Mouse (Mus musculus): ENCODE results near the gene Igf1r. TPM values are rescaled to one million over a fixed set of nuclear protein-coding genes. Genes with fewer than 3 reads are reported as not detected.

Igf1r gene
- polyA plus RNA-seq, 1 experiment: 9.8 TPM

DNA sequence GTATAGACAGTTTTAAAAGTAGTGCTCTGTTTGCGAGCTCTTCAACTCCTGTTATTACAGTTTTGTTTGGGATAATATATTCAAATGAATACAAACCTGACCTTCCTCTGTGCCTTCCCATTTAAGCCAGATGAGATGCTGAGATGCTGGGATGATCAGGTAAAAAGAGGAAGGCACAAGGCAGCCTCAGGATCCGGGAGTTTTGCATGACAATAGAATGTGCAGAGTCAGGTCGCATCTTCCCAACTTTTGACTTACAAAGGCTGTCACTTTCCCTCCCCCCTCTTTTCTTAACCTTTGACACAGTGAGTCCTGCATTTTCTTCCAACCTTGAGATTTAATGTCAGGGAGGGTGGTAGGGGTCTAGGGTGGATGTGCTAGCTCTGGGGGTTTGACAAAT is 61.9 kb downstream of the Igf1r start:
- H3K27me3 ChIP-seq (ENCODE audit: control insufficient read depth, insufficient read depth, insufficient read length): no peaks in the 10 kb centered on the region
- no peak overlapping the region for H3ac ChIP-seq (ENCODE audit: control insufficient read depth, insufficient read length, low read depth)
- TF ChIP-seq MAX (IDR thresholded peaks at IDR 0.05): no peak
- no peak for TF ChIP-seq CTCF (IDR thresholded peaks at IDR 0.05; ENCODE audit: control insufficient read depth, insufficient read depth, insufficient read length)
- TF ChIP-seq USF1 (IDR thresholded peaks at IDR 0.05; ENCODE audit: low read depth): no peak
- TF ChIP-seq FOSL1 (IDR thresholded peaks at IDR 0.05; ENCODE audit: insufficient read depth, low read length, poor library complexity, severe bottlenecking): no peak
- no peak for TF ChIP-seq MYOD1 (IDR thresholded peaks at IDR 0.05; ENCODE audit: control insufficient read depth, insufficient read length, low read depth)
- TF ChIP-seq MYOG (IDR thresholded peaks at IDR 0.05; ENCODE audit: control insufficient read depth, extremely low read depth, insufficient read length): no peak
- no peak for TF ChIP-seq CEBPB (IDR thresholded peaks at IDR 0.05; ENCODE audit: low read depth)
- no peaks in the 10 kb centered on the region for H3K36me3 ChIP-seq (ENCODE audit: control insufficient read depth, insufficient read depth)
- H3K79me2 ChIP-seq (ENCODE audit: control insufficient read depth, insufficient read depth): peaks cover 62% of the 10 kb centered on the region
- no peak overlapping the region for H3K4me3 ChIP-seq (ENCODE audit: insufficient read depth, poor library complexity, severe bottlenecking)
- peaks cover 24% of the 10 kb centered on the region for H3K79me3 ChIP-seq (ENCODE audit: low read depth)

DNA sequence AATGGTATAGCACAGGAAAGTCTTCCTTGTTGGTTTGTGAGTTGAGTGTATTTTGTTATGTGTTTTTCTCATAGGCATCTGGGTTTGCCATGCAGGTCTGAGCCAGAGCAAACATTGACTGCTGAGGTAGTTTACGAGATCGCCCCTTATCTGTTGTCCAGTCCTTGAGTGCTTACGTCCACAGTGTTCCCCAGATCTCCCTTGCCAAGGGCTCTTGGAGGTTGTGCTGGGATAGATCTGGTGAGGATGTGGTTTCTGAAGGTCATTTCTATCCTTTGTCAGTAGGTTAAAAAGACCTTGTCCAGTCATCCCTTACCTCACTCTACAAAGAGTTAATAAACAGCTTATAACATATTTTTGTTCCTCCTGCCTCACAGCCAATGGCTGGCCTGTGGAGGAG is 62.8 kb downstream of the Igf1r start:
- Histone ChIP-seq H3K79me2 (ENCODE audit: control insufficient read depth, insufficient read depth) (peaks cover 62% of the 10 kb centered on the region), H3K36me3 (ENCODE audit: control insufficient read depth, insufficient read depth) (no peaks in the 10 kb centered on the region), H3K4me3 (ENCODE audit: insufficient read depth, poor library complexity, severe bottlenecking) (no peak overlapping the region), H3K27me3 (ENCODE audit: control insufficient read depth, insufficient read depth, insufficient read length) (no peaks in the 10 kb centered on the region), H3ac (ENCODE audit: control insufficient read depth, insufficient read length, low read depth) (no peak overlapping the region), H3K79me3 (ENCODE audit: low read depth) (peaks cover 24% of the 10 kb centered on the region)
- no peak for TF ChIP-seq MYOG (IDR thresholded peaks at IDR 0.05; ENCODE audit: control insufficient read depth, extremely low read depth, insufficient read length)
- no peak for TF ChIP-seq CEBPB (IDR thresholded peaks at IDR 0.05; ENCODE audit: low read depth)
- TF ChIP-seq MAX (IDR thresholded peaks at IDR 0.05): no peak
- TF ChIP-seq CTCF (IDR thresholded peaks at IDR 0.05; ENCODE audit: control insufficient read depth, insufficient read depth, insufficient read length): no peak
- no peak for TF ChIP-seq USF1 (IDR thresholded peaks at IDR 0.05; ENCODE audit: low read depth)
- no peak for TF ChIP-seq MYOD1 (IDR thresholded peaks at IDR 0.05; ENCODE audit: control insufficient read depth, insufficient read length, low read depth)
- no peak for TF ChIP-seq FOSL1 (IDR thresholded peaks at IDR 0.05; ENCODE audit: insufficient read depth, low read length, poor library complexity, severe bottlenecking)

DNA sequence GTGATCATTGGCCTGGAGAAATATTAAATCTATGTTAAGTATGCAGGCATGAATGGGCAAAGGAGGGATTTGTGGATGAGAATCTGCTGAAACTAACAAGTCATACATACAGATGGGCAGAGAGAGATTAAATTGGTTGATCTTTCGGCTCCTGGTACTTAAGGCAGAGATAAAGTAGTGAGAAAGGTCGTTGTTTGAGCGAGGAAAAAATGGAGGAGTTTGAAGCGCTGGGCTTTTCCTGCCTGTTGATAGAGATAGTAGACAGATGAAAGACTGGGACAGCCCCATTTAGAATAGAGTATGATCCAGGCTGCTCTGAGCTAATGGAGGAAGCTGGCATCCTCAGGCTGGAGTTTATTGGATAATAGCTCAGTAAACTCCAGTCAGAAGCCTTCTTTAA is 65.4 kb downstream of the Igf1r start:
- Histone ChIP-seq H3ac (ENCODE audit: control insufficient read depth, insufficient read length, low read depth) (no peak overlapping the region), H3K27me3 (ENCODE audit: control insufficient read depth, insufficient read depth, insufficient read length) (no peaks in the 10 kb centered on the region), H3K36me3 (ENCODE audit: control insufficient read depth, insufficient read depth) (no peaks in the 10 kb centered on the region), H3K79me3 (ENCODE audit: low read depth) (peaks cover 26% of the 10 kb centered on the region), H3K4me3 (ENCODE audit: insufficient read depth, poor library complexity, severe bottlenecking) (no peak overlapping the region), H3K79me2 (ENCODE audit: control insufficient read depth, insufficient read depth) (peaks cover 57% of the 10 kb centered on the region)
- no peak for TF ChIP-seq CTCF (IDR thresholded peaks at IDR 0.05; ENCODE audit: control insufficient read depth, insufficient read depth, insufficient read length)
- no peak for TF ChIP-seq FOSL1 (IDR thresholded peaks at IDR 0.05; ENCODE audit: insufficient read depth, low read length, poor library complexity, severe bottlenecking)
- TF ChIP-seq USF1 (IDR thresholded peaks at IDR 0.05; ENCODE audit: low read depth): no peak
- TF ChIP-seq MYOD1 (IDR thresholded peaks at IDR 0.05; ENCODE audit: control insufficient read depth, insufficient read length, low read depth): no peak
- no peak for TF ChIP-seq MAX (IDR thresholded peaks at IDR 0.05)
- no peak for TF ChIP-seq CEBPB (IDR thresholded peaks at IDR 0.05; ENCODE audit: low read depth)
- no peak for TF ChIP-seq MYOG (IDR thresholded peaks at IDR 0.05; ENCODE audit: control insufficient read depth, extremely low read depth, insufficient read length)

DNA sequence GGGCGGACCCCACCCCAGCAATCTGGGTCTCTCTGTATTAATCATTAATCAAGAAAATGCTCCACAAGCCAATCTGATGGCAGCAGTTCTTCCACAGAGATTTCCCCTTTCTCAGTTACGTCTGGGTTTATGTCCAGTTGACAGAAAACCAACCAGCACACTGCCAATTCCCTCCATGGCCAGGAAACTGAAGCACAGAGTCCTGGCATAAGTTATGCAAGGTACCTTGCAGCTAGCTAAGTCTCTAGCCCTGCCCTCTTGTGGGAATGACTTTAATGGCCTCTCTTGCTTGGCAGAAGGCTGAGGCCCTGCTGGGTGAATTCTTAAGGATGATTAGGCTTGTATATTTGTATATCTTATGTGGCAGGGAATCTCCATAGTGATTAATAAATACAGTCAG is 67.9 kb downstream of the Igf1r start:
- H3ac ChIP-seq (ENCODE audit: control insufficient read depth, insufficient read length, low read depth): no peak overlapping the region
- H3K36me3 ChIP-seq (ENCODE audit: control insufficient read depth, insufficient read depth): peaks cover 10% of the 10 kb centered on the region
- H3K4me3 ChIP-seq (ENCODE audit: insufficient read depth, poor library complexity, severe bottlenecking): no peak overlapping the region
- peaks cover 26% of the 10 kb centered on the region for H3K79me3 ChIP-seq (ENCODE audit: low read depth)
- TF ChIP-seq MYOG (IDR thresholded peaks at IDR 0.05; ENCODE audit: control insufficient read depth, extremely low read depth, insufficient read length) (no peak), CEBPB (IDR thresholded peaks at IDR 0.05; ENCODE audit: low read depth) (no peak), USF1 (IDR thresholded peaks at IDR 0.05; ENCODE audit: low read depth) (no peak), FOSL1 (IDR thresholded peaks at IDR 0.05; ENCODE audit: insufficient read depth, low read length, poor library complexity, severe bottlenecking) (no peak), MYOD1 (IDR thresholded peaks at IDR 0.05; ENCODE audit: control insufficient read depth, insufficient read length, low read depth) (no peak), CTCF (IDR thresholded peaks at IDR 0.05; ENCODE audit: control insufficient read depth, insufficient read depth, insufficient read length) (no peak), MAX (IDR thresholded peaks at IDR 0.05) (no peak)
- peaks cover 63% of the 10 kb centered on the region for H3K79me2 ChIP-seq (ENCODE audit: control insufficient read depth, insufficient read depth)
- H3K27me3 ChIP-seq (ENCODE audit: control insufficient read depth, insufficient read depth, insufficient read length): no peaks in the 10 kb centered on the region

DNA sequence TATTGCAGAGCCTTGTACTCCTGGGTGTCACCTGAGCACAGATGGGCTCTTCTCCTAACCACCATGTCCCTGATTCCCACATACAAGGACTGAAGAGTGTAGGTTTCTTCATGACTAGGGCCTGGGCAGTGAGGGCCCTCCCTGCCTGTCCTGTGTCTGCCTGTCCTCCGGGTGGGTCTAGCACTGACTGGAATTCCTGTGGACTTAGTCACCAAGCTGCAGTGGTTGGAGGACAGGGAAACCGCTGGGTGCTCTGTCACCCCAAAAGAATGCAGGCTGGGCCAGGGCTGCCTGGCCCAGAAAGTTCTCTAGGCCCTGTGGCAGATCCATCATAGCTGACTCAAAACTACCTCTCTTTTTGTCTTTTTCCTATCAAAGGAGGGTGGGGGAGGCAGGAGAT is 69.1 kb downstream of the Igf1r start:
- Histone ChIP-seq H3K27me3 (ENCODE audit: control insufficient read depth, insufficient read depth, insufficient read length) (no peaks in the 10 kb centered on the region), H3K79me3 (ENCODE audit: low read depth) (peaks cover 30% of the 10 kb centered on the region), H3K36me3 (ENCODE audit: control insufficient read depth, insufficient read depth) (peaks cover 10% of the 10 kb centered on the region), H3K4me3 (ENCODE audit: insufficient read depth, poor library complexity, severe bottlenecking) (peak overlapping the region; percentile 18), H3K79me2 (ENCODE audit: control insufficient read depth, insufficient read depth) (peaks cover 63% of the 10 kb centered on the region), H3ac (ENCODE audit: control insufficient read depth, insufficient read length, low read depth) (no peak overlapping the region)
- TF ChIP-seq FOSL1 (IDR thresholded peaks at IDR 0.05; ENCODE audit: insufficient read depth, low read length, poor library complexity, severe bottlenecking) (peak; percentile 76), MYOG (IDR thresholded peaks at IDR 0.05; ENCODE audit: control insufficient read depth, extremely low read depth, insufficient read length) (no peak)

DNA sequence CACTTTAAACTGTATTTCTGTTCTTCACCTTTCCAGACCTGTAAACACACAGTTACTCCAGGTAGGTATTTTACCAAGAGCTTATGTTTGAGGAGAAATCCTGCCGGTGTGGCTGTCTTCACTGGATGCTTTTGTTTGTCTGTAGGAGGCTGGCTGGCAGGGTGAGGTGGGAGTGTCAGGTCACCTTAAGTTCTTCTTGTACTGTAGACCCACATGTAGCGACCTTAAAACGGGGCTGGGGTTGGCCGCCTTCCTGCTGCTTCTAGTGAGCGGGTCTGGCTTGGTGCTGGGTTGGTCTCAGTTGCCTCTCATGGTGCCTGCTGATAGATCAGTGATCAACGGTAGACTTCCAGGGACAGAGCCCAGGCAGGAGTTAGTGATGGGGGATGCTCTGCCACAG is 69.6 kb downstream of the Igf1r start:
- Histone ChIP-seq H3ac (ENCODE audit: control insufficient read depth, insufficient read length, low read depth) (no peak overlapping the region), H3K79me3 (ENCODE audit: low read depth) (peaks cover 33% of the 10 kb centered on the region), H3K4me3 (ENCODE audit: insufficient read depth, poor library complexity, severe bottlenecking) (peak overlapping the region; percentile 18), H3K27me3 (ENCODE audit: control insufficient read depth, insufficient read depth, insufficient read length) (no peaks in the 10 kb centered on the region), H3K79me2 (ENCODE audit: control insufficient read depth, insufficient read depth) (peaks cover 63% of the 10 kb centered on the region), H3K36me3 (ENCODE audit: control insufficient read depth, insufficient read depth) (peaks cover 10% of the 10 kb centered on the region)
- no peak for TF ChIP-seq CEBPB (IDR thresholded peaks at IDR 0.05; ENCODE audit: low read depth)
- no peak for TF ChIP-seq MYOG (IDR thresholded peaks at IDR 0.05; ENCODE audit: control insufficient read depth, extremely low read depth, insufficient read length)
- TF ChIP-seq MYOD1 (IDR thresholded peaks at IDR 0.05; ENCODE audit: control insufficient read depth, insufficient read length, low read depth): no peak
- no peak for TF ChIP-seq MAX (IDR thresholded peaks at IDR 0.05)
- no peak for TF ChIP-seq FOSL1 (IDR thresholded peaks at IDR 0.05; ENCODE audit: insufficient read depth, low read length, poor library complexity, severe bottlenecking)
- TF ChIP-seq USF1 (IDR thresholded peaks at IDR 0.05; ENCODE audit: low read depth): no peak
- TF ChIP-seq CTCF (IDR thresholded peaks at IDR 0.05; ENCODE audit: control insufficient read depth, insufficient read depth, insufficient read length): no peak
